Mouse (Mus musculus) midbrain, postnatal 0 days (tissue): ENCODE results near the gene Scly. TPM values are rescaled to one million over a fixed set of nuclear protein-coding genes. Genes with fewer than 3 reads are reported as not detected.

ENCODE experiments used
- ATAC-seq: fragments of 200-750 bp; cut with Nextera tagmentation; 2 replicates; pipeline ENCODE4 v1.8.0; 2017; ENCODE audit warnings: moderate number of reproducible peaks, mild to moderate bottlenecking, moderate TSS enrichment, moderate library complexity; ENCODE audit not compliant: low FRiP score
- DNase-seq: peaks from one replicate; pipeline ENCODE4 v3.0.0-alpha.2; 2015; ENCODE audit warnings: low spot score
- H3K27ac ChIP-seq: fragments of 300-500 bp; sonication (generic); 2 replicates; pipeline ENCODE4 v1.5.1; 2014; ENCODE audit warnings: low read depth, mild to moderate bottlenecking, low read length, mixed read lengths
- H3K27me3 ChIP-seq: fragments of 300-500 bp; sonication (generic); 2 replicates; pipeline ENCODE4 v1.6.1; 2014; ENCODE audit warnings: low read length, control low read depth, mixed read lengths; ENCODE audit not compliant: insufficient read depth
- H3K36me3 ChIP-seq: fragments of 300-500 bp; sonication (generic); 2 replicates; pipeline ENCODE4 v1.6.1; 2014; ENCODE audit warnings: low read length, control low read depth, mixed read lengths; ENCODE audit not compliant: insufficient read depth
- H3K4me1 ChIP-seq: fragments of 300-500 bp; sonication (generic); 2 replicates; pipeline ENCODE4 v1.6.1; 2014; ENCODE audit warnings: mild to moderate bottlenecking, control low read depth, antibody characterized with exemption, low read length, mixed read lengths; ENCODE audit not compliant: insufficient read depth
- H3K4me2 ChIP-seq: fragments of 300-500 bp; sonication (generic); 2 replicates; pipeline ENCODE4 v1.6.1; 2014; ENCODE audit warnings: low read depth, mild to moderate bottlenecking, low read length, mixed read lengths; ENCODE audit not compliant: poor library complexity, severe bottlenecking
- H3K4me3 ChIP-seq: fragments of 300-500 bp; sonication (generic); 2 replicates; pipeline ENCODE4 v1.5.1; 2014; ENCODE audit warnings: low read depth, mild to moderate bottlenecking, low read length, moderate library complexity
- H3K9ac ChIP-seq: fragments of 300-500 bp; sonication (generic); replicated peaks from 2 replicates; pipeline ENCODE4 v1.6.1; 2014; ENCODE audit warnings: mild to moderate bottlenecking, low read length, moderate library complexity, mixed read lengths; ENCODE audit not compliant: poor library complexity, severe bottlenecking
- H3K9me3 ChIP-seq: fragments of 300-500 bp; sonication (generic); 2 replicates; pipeline ENCODE4 v1.6.1; 2016; ENCODE audit warnings: low read length, control low read depth
- CTCF ChIP-seq: IDR thresholded peaks from 2 replicates; pipeline ENCODE4 v1.5.1; 2016; ENCODE audit warnings: antibody characterized with exemption, mild to moderate bottlenecking
- WGBS: fragments of 180-500 bp; shearing (Covaris S2); extraction: QIAGEN DNeasy Blood & Tissue Kit; methylation state at CpG from one replicate; pipeline ENCODE4 v1.1.7; 2014; 5-methylcytosine and 5-hydroxymethylcytosine counted together
- polyA plus RNA-seq: library from polyadenylated mRNA; unstranded; fragments of >200 nt; fragmentation: Nextera tagmentation; extraction: Ambion mirVana; gene quantifications from 2 replicates; pipeline ENCODE4 v1.2.1, GENCODE M21; 2015
- total RNA-seq: library from RNA; depleted of rRNA; stranded (reverse); fragments of >200 nt; gene quantifications from 2 replicates; pipeline ENCODE4 v1.2.3, GENCODE M21; 2014

The Scly gene
- total and polyA plus RNA-seq, 2 experiments from 2014 or later: 10.7 to 11.3 TPM

DNA sequence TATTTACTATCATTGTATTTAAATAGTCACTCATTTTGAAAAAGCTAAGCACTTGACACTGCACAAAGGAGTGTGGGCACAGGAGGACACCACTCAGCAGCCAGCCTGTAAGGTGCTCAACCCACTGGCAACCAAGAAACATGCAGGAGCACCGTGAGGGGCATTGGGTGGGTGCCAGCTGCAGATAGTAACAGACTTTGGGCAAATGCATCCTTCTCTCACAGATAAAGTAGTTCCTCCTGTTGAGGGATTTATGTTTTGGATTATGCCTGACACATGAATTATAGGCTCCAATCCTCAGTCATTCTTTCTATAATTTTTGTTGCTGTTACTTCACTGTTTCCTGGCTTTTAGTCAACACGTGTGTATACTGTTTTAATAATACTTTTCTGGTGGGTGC is 20.7 kb upstream of the Scly start:
- H3K9ac ChIP-seq: no peak overlapping the region
- H3K4me3 ChIP-seq: no peak overlapping the region
- DNase-seq (no peak), ATAC-seq (no peak)
- H3K27me3 ChIP-seq: no peaks in the 10 kb centered on the region
- H3K4me1 ChIP-seq: no peaks in the 10 kb centered on the region
- 96% methylated on average over 2 of the region's 2 CpGs for WGBS
- no peak overlapping the region for H3K27ac ChIP-seq
- no peaks in the 10 kb centered on the region for H3K9me3 ChIP-seq
- TF ChIP-seq CTCF: no peak
- H3K4me2 ChIP-seq: no peak overlapping the region
- H3K36me3 ChIP-seq: peaks cover 37% of the 10 kb centered on the region

DNA sequence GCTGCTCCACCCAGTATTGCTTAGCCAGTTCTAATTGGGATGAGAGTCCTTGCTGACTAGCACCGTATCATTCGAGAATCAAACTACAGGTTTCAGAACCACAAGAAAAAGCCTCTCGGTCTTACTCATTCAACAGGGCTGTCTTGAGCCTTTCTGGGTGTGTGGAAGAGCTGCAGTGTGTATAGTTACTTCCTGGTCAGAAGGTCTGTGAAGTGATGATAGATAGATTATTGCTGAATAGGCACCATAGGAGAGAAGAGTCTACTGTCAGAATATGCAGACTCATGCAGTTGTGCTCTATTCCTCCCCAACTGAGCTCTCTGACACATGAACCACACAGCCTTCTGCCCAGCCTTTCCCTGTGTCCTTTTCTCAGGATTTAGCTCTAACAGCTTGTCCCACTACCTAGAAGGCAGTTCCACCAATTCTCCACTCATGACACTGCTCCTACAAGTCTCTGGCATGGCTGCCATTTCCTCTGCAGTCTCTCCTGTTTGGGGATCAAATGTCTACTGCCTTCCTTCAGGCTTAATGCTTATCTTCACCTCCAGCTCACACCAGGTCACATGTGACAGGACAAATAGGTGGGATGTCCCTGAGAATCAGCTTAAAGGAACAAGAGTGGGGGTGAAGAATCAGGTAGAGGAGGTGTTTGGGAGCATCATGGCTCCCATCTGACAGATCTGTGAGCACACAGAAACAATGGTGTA is 19.6 kb upstream of the Scly start:
- peaks cover 37% of the 10 kb centered on the region for H3K36me3 ChIP-seq
- 95% methylated on average over 3 of the region's 3 CpGs for WGBS
- no peaks in the 10 kb centered on the region for H3K9me3 ChIP-seq
- ATAC-seq (no peak), DNase-seq (no peak)
- TF ChIP-seq CTCF: no peak
- no peaks in the 10 kb centered on the region for H3K4me1 ChIP-seq
- H3K4me2 ChIP-seq: no peak overlapping the region
- no peak overlapping the region for H3K4me3 ChIP-seq
- no peak overlapping the region for H3K27ac ChIP-seq
- H3K27me3 ChIP-seq: no peaks in the 10 kb centered on the region
- no peak overlapping the region for H3K9ac ChIP-seq

GRCm38 (mm10) chr1:91279126-91279525 is 19.0 kb upstream of the Scly start:
- Histone ChIP-seq H3K4me2 (no peak overlapping the region), H3K27me3 (no peaks in the 10 kb centered on the region), H3K27ac (no peak overlapping the region), H3K4me3 (no peak overlapping the region), H3K4me1 (no peaks in the 10 kb centered on the region), H3K9me3 (no peaks in the 10 kb centered on the region), H3K36me3 (peaks cover 41% of the 10 kb centered on the region), H3K9ac (no peak overlapping the region)
- ATAC-seq (no peak), DNase-seq (no peak)
- TF ChIP-seq CTCF: no peak
- WGBS: 93% methylated on average over 1 of the region's 1 CpGs

- Histone ChIP-seq H3K27me3 (no peaks in the 10 kb centered on the region), H3K9me3 (no peaks in the 10 kb centered on the region), H3K4me1 (no peaks in the 10 kb centered on the region), H3K4me3 (no peak overlapping the region), H3K4me2 (no peak overlapping the region), H3K27ac (no peak overlapping the region), H3K9ac (no peak overlapping the region), H3K36me3 (peaks cover 40% of the 10 kb centered on the region)
- ATAC-seq: no peak
- no peak for TF ChIP-seq CTCF
- WGBS: 88% methylated on average over 1 of the region's 1 CpGs
- DNase-seq: no peak
Measured at GRCm38 (mm10) chr1:91282582-91282981, 15.6 kb upstream of the Scly start.

- no peak for DNase-seq
- no peak for TF ChIP-seq CTCF
- Histone ChIP-seq H3K27ac (no peak overlapping the region), H3K36me3 (peaks cover 24% of the 10 kb centered on the region), H3K4me1 (no peaks in the 10 kb centered on the region), H3K4me3 (no peak overlapping the region), H3K27me3 (no peaks in the 10 kb centered on the region), H3K9ac (no peak overlapping the region), H3K9me3 (no peaks in the 10 kb centered on the region), H3K4me2 (no peak overlapping the region)
- 100% methylated on average over 1 of the region's 1 CpGs for WGBS
- ATAC-seq: no peak
Measured at GRCm38 (mm10) chr1:91289375-91289774, 8.8 kb upstream of the Scly start.

GRCm38 (mm10) chr1:91292101-91292825 is 5.9 kb upstream of the Scly start:
- Histone ChIP-seq H3K27me3 (no peaks in the 10 kb centered on the region), H3K9me3 (no peaks in the 10 kb centered on the region), H3K9ac (no peak overlapping the region), H3K4me1 (no peaks in the 10 kb centered on the region), H3K27ac (no peak overlapping the region), H3K4me3 (no peak overlapping the region), H3K4me2 (no peak overlapping the region), H3K36me3 (peaks cover 9% of the 10 kb centered on the region)
- TF ChIP-seq CTCF: no peak
- 94% methylated on average over 11 of the region's 11 CpGs for WGBS
- DNase-seq (no peak), ATAC-seq (no peak)
